Mouse (Mus musculus): ENCODE measurements around the gene Asb17. TPM values are rescaled to one million over a fixed set of nuclear protein-coding genes. Genes with fewer than 3 reads are reported as not detected.

Gene Asb17
- not detected in 2 replicates for polyA plus RNA-seq (2014; fragmentation: Nextera tagmentation; extraction: Ambion mirVana)

GRCm38 (mm10) chr3:153844030-153844429, at the start of gene Asb17:
Gene Asb17, plus strand, starts transcription at chr3:153844209.
- H3K4me2 ChIP-seq (ENCODE audit: low read length) = no peak within 1 kb of the TSS
- DNase-seq (ENCODE audit: low spot score) = no peak
- 81% methylated on average over 10 of the region's 10 CpGs for WGBS

GRCm38 (mm10) chr3:153797574-153797973, 46.4 kb upstream of the Asb17 start:
- H3K27me3 ChIP-seq (replicated peaks; ENCODE audit: control insufficient read depth, insufficient read depth, low read length) = no peaks in the 10 kb centered on the region
- no peaks in the 10 kb centered on the region for H3K36me3 ChIP-seq (ENCODE audit: control insufficient read depth, insufficient read depth, low read length)
- H3K9ac ChIP-seq (ENCODE audit: low read length) = no peak overlapping the region
- no peak for ATAC-seq (replicated peaks; ENCODE audit: low FRiP score, low TSS enrichment, low read depth)
- H3K4me2 ChIP-seq (ENCODE audit: low read length) = no peak overlapping the region
- no peak overlapping the region for H3K27ac ChIP-seq (ENCODE audit: low read depth)
- H3K4me3 ChIP-seq (ENCODE audit: low read depth, low read length) = no peak overlapping the region
- 41% methylated on average over 7 of the region's 7 CpGs for WGBS
- no peaks in the 10 kb centered on the region for H3K9me3 ChIP-seq (ENCODE audit: control insufficient read depth, low read length)
- DNase-seq (ENCODE audit: low spot score) = no peak
- H3K4me1 ChIP-seq (replicated peaks; ENCODE audit: control insufficient read depth, insufficient read depth, low read length) = no peaks in the 10 kb centered on the region

More at GRCm38 (mm10) chr3:153844030-153844429, at the start of gene Asb17:
- Histone ChIP-seq H3K9me3 (ENCODE audit: control insufficient read depth, low read length) (no peaks in the 10 kb centered on the region), H3K36me3 (ENCODE audit: control insufficient read depth, insufficient read depth, low read length) (no peaks in the 10 kb centered on the region), H3K4me3 (ENCODE audit: low read depth, low read length) (no peak within 1 kb of the TSS), H3K9ac (ENCODE audit: low read length) (no peak within 1 kb of the TSS), H3K27me3 (replicated peaks; ENCODE audit: control insufficient read depth, insufficient read depth, low read length) (no peaks in the 10 kb centered on the region), H3K27ac (ENCODE audit: low read depth) (no peak within 1 kb of the TSS), H3K4me1 (replicated peaks; ENCODE audit: control insufficient read depth, insufficient read depth, low read length) (no peaks in the 10 kb centered on the region)
- no peak for ATAC-seq (replicated peaks; ENCODE audit: low FRiP score, low TSS enrichment, low read depth)

GRCm38 (mm10) chr3:153799603-153800002, 44.4 kb upstream of the Asb17 start:
- no peak overlapping the region for H3K4me3 ChIP-seq (ENCODE audit: low read depth, low read length)
- WGBS = 87% methylated on average over 11 of the region's 11 CpGs
- no peak overlapping the region for H3K4me2 ChIP-seq (ENCODE audit: low read length)
- ATAC-seq (replicated peaks; ENCODE audit: low FRiP score, low TSS enrichment, low read depth) (no peak), DNase-seq (ENCODE audit: low spot score) (no peak)
- H3K36me3 ChIP-seq (ENCODE audit: control insufficient read depth, insufficient read depth, low read length) = no peaks in the 10 kb centered on the region
- H3K4me1 ChIP-seq (replicated peaks; ENCODE audit: control insufficient read depth, insufficient read depth, low read length) = no peaks in the 10 kb centered on the region
- H3K9ac ChIP-seq (ENCODE audit: low read length) = no peak overlapping the region
- no peaks in the 10 kb centered on the region for H3K27me3 ChIP-seq (replicated peaks; ENCODE audit: control insufficient read depth, insufficient read depth, low read length)
- H3K27ac ChIP-seq (ENCODE audit: low read depth) = no peak overlapping the region
- no peaks in the 10 kb centered on the region for H3K9me3 ChIP-seq (ENCODE audit: control insufficient read depth, low read length)

- H3K27ac ChIP-seq (ENCODE audit: low read depth) = no peak overlapping the region
- H3K36me3 ChIP-seq (ENCODE audit: control insufficient read depth, insufficient read depth, low read length) = no peaks in the 10 kb centered on the region
- DNase-seq (ENCODE audit: low spot score) (no peak), ATAC-seq (replicated peaks; ENCODE audit: low FRiP score, low TSS enrichment, low read depth) (no peak)
- no peaks in the 10 kb centered on the region for H3K27me3 ChIP-seq (replicated peaks; ENCODE audit: control insufficient read depth, insufficient read depth, low read length)
- H3K9me3 ChIP-seq (ENCODE audit: control insufficient read depth, low read length) = no peaks in the 10 kb centered on the region
- no peak overlapping the region for H3K4me2 ChIP-seq (ENCODE audit: low read length)
- WGBS = 79% methylated on average over 5 of the region's 5 CpGs
- H3K4me1 ChIP-seq (replicated peaks; ENCODE audit: control insufficient read depth, insufficient read depth, low read length) = no peaks in the 10 kb centered on the region
- H3K4me3 ChIP-seq (ENCODE audit: low read depth, low read length) = no peak overlapping the region
- no peak overlapping the region for H3K9ac ChIP-seq (ENCODE audit: low read length)
Observed at GRCm38 (mm10) chr3:153800690-153801089, 43.3 kb upstream of the Asb17 start.

- Histone ChIP-seq H3K27me3 (replicated peaks; ENCODE audit: control insufficient read depth, insufficient read depth, low read length) (no peaks in the 10 kb centered on the region), H3K9me3 (ENCODE audit: control insufficient read depth, low read length) (no peaks in the 10 kb centered on the region), H3K9ac (ENCODE audit: low read length) (no peak overlapping the region), H3K27ac (ENCODE audit: low read depth) (no peak overlapping the region), H3K4me1 (replicated peaks; ENCODE audit: control insufficient read depth, insufficient read depth, low read length) (peaks cover 3% of the 10 kb centered on the region), H3K4me3 (ENCODE audit: low read depth, low read length) (no peak overlapping the region), H3K4me2 (ENCODE audit: low read length) (no peak overlapping the region), H3K36me3 (ENCODE audit: control insufficient read depth, insufficient read depth, low read length) (no peaks in the 10 kb centered on the region)
- ATAC-seq (replicated peaks; ENCODE audit: low FRiP score, low TSS enrichment, low read depth) = no peak
- 80% methylated on average over 6 of the region's 6 CpGs for WGBS
- DNase-seq (ENCODE audit: low spot score) = no peak
Observed at GRCm38 (mm10) chr3:153801541-153801940, 42.5 kb upstream of the Asb17 start.

GRCm38 (mm10) chr3:153802640-153803039, 41.4 kb upstream of the Asb17 start:
- 89% methylated on average over 5 of the region's 5 CpGs for WGBS
- Histone ChIP-seq H3K27ac (ENCODE audit: low read depth) (no peak overlapping the region), H3K9ac (ENCODE audit: low read length) (no peak overlapping the region), H3K4me3 (ENCODE audit: low read depth, low read length) (no peak overlapping the region), H3K9me3 (ENCODE audit: control insufficient read depth, low read length) (no peaks in the 10 kb centered on the region), H3K36me3 (ENCODE audit: control insufficient read depth, insufficient read depth, low read length) (no peaks in the 10 kb centered on the region), H3K4me2 (ENCODE audit: low read length) (no peak overlapping the region), H3K4me1 (replicated peaks; ENCODE audit: control insufficient read depth, insufficient read depth, low read length) (peaks cover 3% of the 10 kb centered on the region), H3K27me3 (replicated peaks; ENCODE audit: control insufficient read depth, insufficient read depth, low read length) (no peaks in the 10 kb centered on the region)
- DNase-seq (ENCODE audit: low spot score) (no peak), ATAC-seq (replicated peaks; ENCODE audit: low FRiP score, low TSS enrichment, low read depth) (no peak)

GRCm38 (mm10) chr3:153804032-153804431, 40.0 kb upstream of the Asb17 start:
- no peak overlapping the region for H3K4me2 ChIP-seq (ENCODE audit: low read length)
- no peaks in the 10 kb centered on the region for H3K27me3 ChIP-seq (replicated peaks; ENCODE audit: control insufficient read depth, insufficient read depth, low read length)
- no peaks in the 10 kb centered on the region for H3K36me3 ChIP-seq (ENCODE audit: control insufficient read depth, insufficient read depth, low read length)
- DNase-seq (ENCODE audit: low spot score) (no peak), ATAC-seq (replicated peaks; ENCODE audit: low FRiP score, low TSS enrichment, low read depth) (no peak)
- H3K27ac ChIP-seq (ENCODE audit: low read depth) = no peak overlapping the region
- peaks cover 3% of the 10 kb centered on the region for H3K4me1 ChIP-seq (replicated peaks; ENCODE audit: control insufficient read depth, insufficient read depth, low read length)
- H3K9ac ChIP-seq (ENCODE audit: low read length) = no peak overlapping the region
- 93% methylated on average over 7 of the region's 7 CpGs for WGBS
- no peaks in the 10 kb centered on the region for H3K9me3 ChIP-seq (ENCODE audit: control insufficient read depth, low read length)
- no peak overlapping the region for H3K4me3 ChIP-seq (ENCODE audit: low read depth, low read length)

- Histone ChIP-seq H3K27ac (ENCODE audit: low read depth) (no peak overlapping the region), H3K27me3 (replicated peaks; ENCODE audit: control insufficient read depth, insufficient read depth, low read length) (no peaks in the 10 kb centered on the region), H3K36me3 (ENCODE audit: control insufficient read depth, insufficient read depth, low read length) (no peaks in the 10 kb centered on the region), H3K4me2 (ENCODE audit: low read length) (peak overlapping the region; percentile 30; the same call in 1 of the 2 replicates), H3K4me3 (ENCODE audit: low read depth, low read length) (no peak overlapping the region), H3K9ac (ENCODE audit: low read length) (no peak overlapping the region), H3K4me1 (replicated peaks; ENCODE audit: control insufficient read depth, insufficient read depth, low read length) (peaks cover 11% of the 10 kb centered on the region), H3K9me3 (ENCODE audit: control insufficient read depth, low read length) (no peaks in the 10 kb centered on the region)
- ATAC-seq (replicated peaks; ENCODE audit: low FRiP score, low TSS enrichment, low read depth) (peak; percentile 86), DNase-seq (ENCODE audit: low spot score) (peak; percentile 95)
- 33% methylated on average over 14 of the region's 14 CpGs for WGBS
Observed at GRCm38 (mm10) chr3:153806077-153806772, 37.8 kb upstream of the Asb17 start.
